8 mouse cellular contexts compared by ENCODE assay signal in genomic region chr14:49066274-49066823, GRCm38 (mm10). TPM values are rescaled to one million over a fixed set of nuclear protein-coding genes. Genes with fewer than 3 reads are reported as not detected.
DNase-seq lines count a peak whose midpoint lies in the region; ATAC-seq lines count a peak whose summit lies in the region.

Gene Exoc5 (minus strand): TSS chr14:49066653.

- ATAC-seq in intestine, embryonic 14.5 days (replicated peaks; ENCODE audit: low FRiP score, low TSS enrichment, low read depth) = peak; percentile 96

- no peaks in the 10 kb centered on the region for H3K9me3 ChIP-seq in intestine, embryonic 14.5 days (ENCODE audit: control insufficient read depth, low read length)

- H3K4me2 ChIP-seq in intestine, embryonic 14.5 days (ENCODE audit: low read length) = peak within 1 kb of the TSS; percentile 80

- H3K4me1 ChIP-seq in intestine, embryonic 14.5 days (replicated peaks; ENCODE audit: control insufficient read depth, insufficient read depth, low read length) = peaks cover 16% of the 10 kb centered on the region

- intact Hi-C loops in left cerebral cortex, postnatal 14 days (cut with DNase I) = no loop called here

- no peaks in the 10 kb centered on the region for H3K36me3 ChIP-seq in intestine, embryonic 14.5 days (ENCODE audit: control insufficient read depth, insufficient read depth, low read length)

- 0% methylated on average over 51 of the region's 53 CpGs for WGBS in intestine, embryonic 14.5 days

- peak within 1 kb of the TSS; percentile 70 for H3K4me3 ChIP-seq in intestine, embryonic 14.5 days (ENCODE audit: low read depth, low read length)

- peak within 1 kb of the TSS; percentile 74 for H3K9ac ChIP-seq in intestine, embryonic 14.5 days (ENCODE audit: low read length)

- DNase-seq in adrenal gland, adult 18-20 months (ENCODE audit: low spot score in 2 of 2) = peak; percentile 98 to 99
- peak; percentile 97 for DNase-seq in embryo, embryonic 11 days
- peak; percentile 95 for DNase-seq in gastrocnemius, postnatal 25 days
- peak; percentile 96 for DNase-seq in intestine, embryonic 14.5 days (ENCODE audit: low spot score)
- peak; percentile 95 to 99 for DNase-seq in left cerebral cortex, postnatal 14 days (ENCODE audit: low spot score in 2 of 2)
- DNase-seq in mesoderm, embryonic 11.5 days (ENCODE audit: low read depth, low spot score) = peak; percentile 95
- DNase-seq in right cerebral cortex, postnatal 36 days (ENCODE audit: low spot score in 2 of 2) = peak; percentile 95 to 96
- DNase-seq in yolk sac, embryonic 10.5 days (ENCODE audit: low spot score) = peak; percentile 92

- no peaks in the 10 kb centered on the region for H3K27me3 ChIP-seq in intestine, embryonic 14.5 days (replicated peaks; ENCODE audit: control insufficient read depth, insufficient read depth, low read length)

- H3K27ac ChIP-seq in intestine, embryonic 14.5 days (ENCODE audit: low read depth) = peak within 1 kb of the TSS; percentile 95

RNA-seq across cellular contexts. Expression of gene Exoc5, which starts in this region (rescaled TPM):
- 10 to 100 TPM; 34.5 to 35.4 TPM for total RNA-seq in adrenal gland, adult 18-20 months (2021)
- 10 to 100 TPM; 17.6 to 18.5 TPM for total RNA-seq in gastrocnemius, postnatal 25 days (2021)
- 47.0 and 50.8 TPM in 2 replicates for polyA plus RNA-seq in intestine, embryonic 14.5 days (2014; fragmentation: Nextera tagmentation; extraction: Ambion mirVana)
- 10 to 100 TPM; 60.6 to 61.9 TPM for total RNA-seq in left cerebral cortex, postnatal 14 days (2021)

Comparison
In these comparisons a context has a peak if more than half of its experiments do, and no peak if none do; other contexts are left out.
1. Peak in every context shown above with its lines: DNase-seq, ATAC-seq, H3K4me3 ChIP-seq and H3K27ac ChIP-seq.